Mouse (Mus musculus) stomach, postnatal 0 days (tissue): Measurements from ENCODE around the gene Ms4a5.

Experiments
- CTCF ChIP-seq: IDR thresholded peaks from 2 replicates; pipeline ENCODE4 v1.5.1; 2016; ENCODE audit warnings: antibody characterized with exemption, low read depth, mild to moderate bottlenecking, moderate library complexity
- EP300 ChIP-seq: optimal IDR thresholded peaks from 2 replicates; pipeline ENCODE3; 2016; ENCODE audit warnings: antibody characterized with exemption

DNA sequence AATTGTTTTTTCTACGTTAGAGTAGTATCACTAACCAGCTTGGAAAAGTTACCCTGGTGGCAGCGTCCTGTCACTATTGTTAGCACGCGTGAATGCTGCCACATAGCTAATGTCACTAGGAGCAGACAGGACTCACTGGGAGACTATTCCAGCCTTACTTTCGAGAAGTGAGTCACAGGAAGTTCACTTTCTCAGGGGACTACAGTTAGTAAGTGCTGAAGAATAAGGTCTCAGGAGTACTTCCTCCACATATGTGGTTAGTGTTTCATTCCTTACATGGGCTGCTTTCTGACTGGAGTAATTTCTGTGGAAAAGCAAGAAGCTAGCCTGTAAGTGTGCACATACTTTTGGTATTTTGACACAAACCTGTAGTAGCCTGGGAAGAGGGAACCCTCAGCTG is 49.4 kb downstream of the Ms4a5 start:
- TF ChIP-seq CTCF (no peak), EP300 (no peak)
